Mouse (Mus musculus) telencephalon, adult 2 months (tissue): ENCODE data around the gene Tnpo1.
A peak's percentile ranks its signal among the peaks of the same experiment; 100 is the strongest.

Experiments used
- DNase-seq: peaks from one replicate; pipeline ENCODE4 v3.0.0-alpha.2; 2011; ENCODE audit warnings: low read depth, low spot score

Tnpo1 gene

DNA sequence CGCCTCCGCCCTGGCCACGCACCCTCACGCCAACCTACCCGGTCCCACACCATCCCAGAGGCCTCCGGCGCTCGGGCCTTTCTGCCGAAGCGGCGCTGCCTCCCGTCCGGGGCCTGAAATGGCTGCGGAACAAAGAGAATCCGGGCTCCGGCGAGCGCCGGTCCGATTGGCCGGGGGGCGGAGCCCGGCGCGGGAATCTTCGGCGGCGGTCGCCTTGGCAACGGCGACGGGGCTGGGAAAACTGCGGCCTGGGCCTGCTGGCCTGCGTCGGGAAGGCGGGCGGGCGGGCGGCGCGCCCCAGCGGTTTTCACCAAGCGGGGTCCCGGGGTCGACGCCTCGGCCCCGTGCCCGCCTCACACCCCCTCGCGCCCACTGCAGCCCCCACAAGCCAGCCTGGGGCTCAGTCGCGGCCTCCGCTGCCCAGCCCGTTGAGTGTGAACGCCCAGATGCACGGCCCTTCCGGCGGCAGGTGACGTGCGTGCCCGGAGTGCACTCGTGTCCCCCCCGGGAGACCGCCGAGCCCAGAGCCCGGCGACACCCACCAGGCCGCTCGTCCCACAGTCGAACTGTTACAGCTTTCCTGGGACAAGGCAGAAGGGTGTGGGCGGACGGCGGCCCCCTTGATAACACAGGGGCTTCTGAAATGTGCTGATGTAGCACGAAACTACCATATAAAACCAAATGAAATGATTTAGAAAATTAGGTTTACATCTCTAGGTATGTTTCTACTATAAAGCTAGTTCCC is at the start of gene Tnpo1:
TSS of gene Tnpo1 (minus strand) at position 172 of the 745 bp plus-strand sequence.
- DNase-seq = peak; percentile 82

- DNase-seq = no peak
These were observed 45.9 kb upstream of the Tnpo1 start for GRCm38 (mm10) chr13:98972090-98972489.

- DNase-seq = no peak
These were observed 45.5 kb upstream of the Tnpo1 start for GRCm38 (mm10) chr13:98971641-98972040.

GRCm38 (mm10) chr13:98968517-98968916 is 42.3 kb upstream of the Tnpo1 start:
- DNase-seq = no peak

DNA sequence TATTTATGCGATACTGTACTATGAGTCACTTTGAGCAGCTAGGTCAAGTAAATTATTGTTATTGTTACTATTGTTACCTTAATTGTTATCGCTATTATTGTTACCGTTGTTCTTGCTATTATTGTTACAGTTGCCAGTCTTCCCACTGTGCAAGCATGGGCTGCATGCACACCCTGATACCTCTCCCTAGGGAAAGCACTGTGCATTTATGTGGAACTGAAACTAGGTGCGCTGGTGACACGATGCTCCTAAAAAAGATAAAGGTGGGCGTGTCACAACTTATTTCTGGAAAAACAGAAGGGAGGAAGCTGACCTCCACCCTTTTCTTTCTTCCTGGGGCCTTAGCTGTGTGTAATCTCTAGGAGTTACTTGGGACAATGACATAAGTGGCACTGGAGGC is 41.8 kb upstream of the Tnpo1 start:
- DNase-seq = no peak

- no peak for DNase-seq
These were observed 40.4 kb upstream of the Tnpo1 start for GRCm38 (mm10) chr13:98966583-98966982.

DNA sequence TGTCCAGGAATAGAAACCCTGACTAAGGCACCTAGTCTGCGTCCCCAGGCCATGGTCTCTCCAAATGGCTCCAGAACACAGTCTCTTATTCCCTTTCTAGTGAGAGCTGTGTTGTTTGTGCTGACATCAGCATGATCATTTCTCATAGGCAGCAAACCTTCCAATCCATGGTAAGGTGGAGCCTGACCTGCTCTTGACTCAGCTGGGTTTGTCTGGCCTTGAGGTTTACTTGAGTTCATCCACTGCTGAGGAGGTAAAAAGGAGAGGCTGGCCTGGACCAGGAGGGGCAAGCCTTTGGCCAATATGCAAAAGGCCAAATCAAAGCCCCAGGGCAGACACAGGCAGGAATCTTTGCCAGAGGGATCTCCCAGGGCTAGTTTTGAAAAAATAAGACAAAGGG is 37.4 kb upstream of the Tnpo1 start:
- no peak for DNase-seq

DNA sequence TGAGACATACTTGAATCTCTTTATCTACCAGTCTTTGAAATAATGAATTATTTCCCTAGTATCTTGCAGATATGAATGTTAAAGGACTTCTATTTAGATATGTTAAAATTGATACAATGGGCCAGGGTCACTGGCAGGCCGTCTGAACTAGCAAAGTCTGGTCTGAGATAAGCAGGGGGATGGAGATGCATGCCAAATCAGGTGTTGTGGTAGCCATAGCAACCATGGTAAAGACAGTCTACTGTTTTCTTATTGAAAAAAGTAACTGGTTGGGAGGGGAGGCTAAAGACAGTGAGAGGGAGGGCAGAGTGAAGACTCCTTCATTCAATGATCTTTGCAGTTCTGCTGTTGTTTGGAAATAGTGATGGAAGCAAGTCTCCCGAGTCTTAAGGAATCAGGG is 32.0 kb upstream of the Tnpo1 start:
- DNase-seq = no peak

GRCm38 (mm10) chr13:98956209-98956608 is 30.0 kb upstream of the Tnpo1 start:
- no peak for DNase-seq

GRCm38 (mm10) chr13:98955676-98956075 is 29.5 kb upstream of the Tnpo1 start:
- no peak for DNase-seq

DNA sequence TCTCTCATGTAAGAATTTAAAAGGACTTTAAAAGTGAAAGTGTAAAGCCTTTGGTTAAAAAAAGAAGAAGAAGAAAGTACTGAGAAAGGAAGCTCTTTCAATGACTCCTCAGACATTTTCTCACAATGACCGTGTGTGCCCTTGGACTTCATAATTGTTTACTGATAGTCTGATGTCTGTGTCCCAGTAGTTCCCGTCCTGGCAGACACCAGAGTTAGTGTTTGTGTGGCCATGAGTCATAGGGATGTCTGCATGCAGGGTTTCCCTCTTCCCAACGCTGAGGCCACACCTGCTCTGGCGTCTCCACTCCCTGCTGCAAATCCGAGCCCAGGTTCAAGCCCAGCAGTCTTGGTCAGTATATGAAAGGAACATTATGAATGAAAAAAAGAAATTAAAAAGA is 29.0 kb upstream of the Tnpo1 start:
- DNase-seq = no peak

DNA sequence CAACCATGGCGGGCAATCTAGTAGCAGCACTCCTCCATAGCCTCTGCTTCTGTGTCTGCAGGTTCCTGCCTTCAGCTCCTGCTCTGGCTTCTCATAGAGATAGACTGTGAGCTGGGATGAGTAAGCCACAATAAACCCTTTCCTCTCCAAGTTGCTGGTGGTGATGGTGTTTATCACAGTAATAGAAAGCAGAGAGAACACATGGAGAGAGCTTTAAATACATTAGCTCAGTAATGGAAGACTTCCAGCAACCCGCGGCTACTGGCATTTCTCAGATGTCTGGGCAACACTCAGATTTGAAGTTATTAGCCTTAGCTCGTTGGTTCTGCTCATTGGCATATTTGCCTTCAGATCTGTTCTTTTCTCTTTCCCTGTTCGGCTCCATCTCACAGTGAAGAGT is 27.6 kb upstream of the Tnpo1 start:
- DNase-seq = peak; percentile 34

- DNase-seq = no peak
These were observed 25.8 kb upstream of the Tnpo1 start for GRCm38 (mm10) chr13:98951951-98952350.

DNA sequence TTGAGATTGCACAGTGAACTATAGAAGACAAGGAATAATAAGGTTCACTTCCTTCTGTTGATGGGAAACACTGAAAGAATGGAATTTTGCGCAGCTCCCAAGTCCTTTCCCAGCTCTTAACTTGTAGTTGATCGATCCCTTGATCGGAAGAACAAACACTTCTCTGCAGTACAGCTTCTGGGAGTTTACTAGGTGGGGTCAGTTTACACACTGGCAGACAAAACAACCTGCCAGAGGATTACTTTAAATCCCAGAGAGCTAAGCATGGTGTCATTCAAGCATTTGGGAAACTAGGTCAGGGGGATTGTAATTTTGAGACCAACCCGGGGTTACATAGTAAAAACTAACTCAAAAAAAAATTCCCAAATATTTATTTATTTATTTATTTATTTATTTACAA is 22.0 kb upstream of the Tnpo1 start:
- no peak for DNase-seq

GRCm38 (mm10) chr13:98946434-98946833 is 20.2 kb upstream of the Tnpo1 start:
- DNase-seq = no peak

DNA sequence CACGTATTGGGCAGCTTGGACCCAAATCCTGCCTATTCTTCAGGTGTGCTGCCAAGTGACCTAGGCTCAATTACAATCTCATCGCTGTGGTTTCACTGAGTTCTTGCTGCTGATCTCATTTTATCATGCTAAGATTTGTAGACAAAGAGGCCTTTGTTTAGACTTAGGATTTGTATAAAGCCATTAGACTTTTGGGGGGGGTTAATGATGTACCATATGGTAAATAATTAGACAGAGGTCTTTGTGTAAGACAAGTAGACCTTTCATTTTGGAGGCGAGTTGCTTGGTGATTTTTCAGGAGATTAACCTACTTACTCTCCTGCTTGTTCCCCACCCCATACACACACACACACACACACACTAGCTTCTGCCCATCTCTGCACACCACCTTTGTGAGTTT is 19.7 kb upstream of the Tnpo1 start:
- DNase-seq = no peak

DNA sequence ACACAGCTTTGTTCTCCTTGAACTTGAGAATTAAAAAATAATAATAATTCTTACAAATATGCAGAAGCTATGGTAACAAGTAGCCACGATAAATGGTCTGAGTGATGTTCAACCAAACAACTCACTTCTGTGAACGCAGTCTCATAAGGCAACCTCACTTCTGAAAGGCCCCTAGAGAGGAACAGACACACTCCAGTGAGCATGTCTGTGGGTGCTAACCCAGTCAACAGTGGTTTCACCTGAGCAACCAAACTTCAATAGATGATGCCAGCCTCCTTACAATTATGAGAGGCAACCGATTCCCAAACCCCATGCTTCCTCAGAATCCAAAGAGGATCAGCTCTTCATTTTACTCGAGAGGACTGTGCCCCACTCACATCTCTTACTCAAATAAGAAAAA is 19.2 kb upstream of the Tnpo1 start:
- no peak for DNase-seq

DNA sequence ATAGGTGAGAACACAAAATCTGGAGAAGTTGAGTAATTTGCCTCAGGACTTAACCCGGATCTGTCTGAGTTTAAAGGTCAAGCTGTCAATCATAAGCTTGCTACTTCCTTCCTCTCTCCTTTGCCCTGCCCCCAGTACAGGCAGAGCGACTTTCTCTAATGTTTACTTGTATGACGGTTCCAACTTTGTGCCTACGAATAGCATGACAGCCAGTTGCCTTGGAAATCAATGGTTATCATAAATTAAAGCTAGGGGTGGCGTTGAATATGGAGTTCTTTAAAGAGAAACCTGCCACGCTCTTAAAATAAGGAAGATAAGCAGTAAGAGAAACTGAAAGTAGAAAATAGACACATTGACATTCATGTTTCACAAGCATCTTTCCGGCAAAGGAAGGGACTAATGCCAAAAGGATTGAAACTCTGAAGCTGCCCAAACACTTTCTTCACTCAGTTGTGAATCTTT is 18.5 kb upstream of the Tnpo1 start:
- DNase-seq = no peak

- DNase-seq = no peak
These were observed 16.2 kb upstream of the Tnpo1 start for GRCm38 (mm10) chr13:98942360-98942759.

DNA sequence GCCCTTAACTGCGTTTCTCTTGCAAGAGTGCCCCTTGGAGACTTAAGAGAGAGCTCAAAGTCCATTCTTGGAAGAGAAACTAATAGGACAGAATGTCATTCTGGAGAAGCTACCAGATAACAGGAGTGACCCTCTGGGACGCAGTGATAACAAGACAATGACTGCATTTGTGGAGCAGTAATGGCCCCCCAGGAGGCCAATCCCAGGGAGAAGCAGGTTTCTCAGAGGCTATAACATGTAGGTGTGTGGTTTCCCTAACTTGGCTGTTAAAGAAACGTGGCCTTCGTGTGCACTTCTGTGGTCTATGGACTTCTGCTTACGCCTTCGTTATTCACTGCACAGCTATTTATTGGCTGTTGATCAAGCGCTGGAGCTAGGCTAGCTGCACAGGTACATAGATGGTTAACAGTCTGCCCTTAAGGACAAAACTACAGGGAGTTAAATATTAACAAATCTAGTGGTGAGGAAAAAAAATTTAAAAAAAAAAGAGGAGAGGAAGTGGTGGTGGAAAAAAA is 15.7 kb upstream of the Tnpo1 start:
- DNase-seq = no peak

GRCm38 (mm10) chr13:98937108-98937507 is 10.9 kb upstream of the Tnpo1 start:
- DNase-seq = no peak

DNA sequence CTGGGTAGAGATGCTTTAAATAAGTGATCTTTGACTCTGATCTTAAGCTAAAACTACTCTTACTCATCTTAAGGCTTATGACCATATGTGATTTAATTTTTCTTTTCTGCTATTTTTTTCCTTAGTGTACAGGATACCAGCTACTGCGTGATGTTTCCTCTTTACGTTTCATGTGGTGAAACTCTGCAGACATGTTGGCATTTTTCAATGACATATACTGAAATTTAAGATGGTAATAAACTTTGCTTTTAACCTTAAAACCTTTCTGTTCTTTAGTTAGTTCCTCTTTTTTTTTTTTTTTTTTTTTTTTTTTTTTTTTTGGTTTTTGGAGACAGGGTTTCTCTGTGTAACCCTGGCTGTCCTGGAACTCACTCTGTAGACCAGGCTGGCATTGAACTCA is 2.7 kb upstream of the Tnpo1 start:
- no peak for DNase-seq

GRCm38 (mm10) chr13:98926958-98927242 is 716 bp upstream of the Tnpo1 start:
- DNase-seq = no peak
